ENCODE assay signal across 8 mouse cellular contexts in the genomic region with DNA sequence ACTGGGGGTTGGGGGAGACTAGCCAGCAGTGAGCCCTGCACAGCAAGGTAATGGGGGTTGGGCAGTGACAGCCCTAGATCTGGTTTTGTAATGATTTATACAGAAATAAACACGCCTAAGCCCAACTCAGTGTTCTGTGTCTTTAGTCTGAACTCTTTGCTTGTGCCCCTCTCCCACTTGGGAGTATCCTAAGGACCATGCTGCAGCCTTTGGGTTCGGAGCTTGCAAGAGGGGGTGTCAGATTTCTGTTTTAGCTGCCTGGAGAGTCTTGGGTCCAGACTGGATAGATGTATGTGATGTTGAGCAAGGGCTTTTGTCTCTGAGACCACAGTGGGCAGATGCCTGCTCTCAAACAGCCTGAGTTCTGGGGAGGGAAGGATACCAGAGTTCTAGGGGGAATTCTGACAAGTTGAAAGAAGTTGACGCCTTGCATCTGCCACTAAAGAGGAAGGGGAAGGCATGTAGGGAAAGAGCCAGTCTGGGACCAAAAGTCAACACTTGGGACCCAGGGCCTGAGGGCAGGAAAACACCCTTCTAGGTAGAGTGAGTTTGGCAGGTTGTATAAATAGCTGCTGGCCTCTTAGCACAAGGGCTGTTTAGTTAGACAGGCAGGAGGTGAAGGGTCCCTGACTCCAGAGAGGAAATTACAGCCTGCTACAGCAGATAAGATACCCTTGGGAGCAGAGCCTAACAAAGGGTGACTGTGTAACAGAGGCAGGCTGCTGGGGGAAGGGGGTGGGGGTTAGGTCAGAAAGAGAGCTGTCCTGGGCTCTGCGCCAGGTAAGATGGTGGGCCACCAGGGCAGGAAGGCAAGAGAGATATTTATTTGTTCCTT. TPM values are rescaled to one million over a fixed set of nuclear protein-coding genes. Genes with fewer than 3 reads are reported as not detected.
A peak's percentile ranks its signal among the peaks of the same experiment; 100 is the strongest.
DNase-seq lines count a peak whose midpoint lies in the region; ATAC-seq lines count a peak whose summit lies in the region.

No protein-coding gene starts in this region.

- H3K27me3 ChIP-seq in midbrain, embryonic 12.5 days, result no peaks in the 10 kb centered on the region
- no peaks in the 10 kb centered on the region for H3K27me3 ChIP-seq in midbrain, embryonic 16.5 days (ENCODE audit: control insufficient read depth, insufficient read depth, low read depth, low read length)
- H3K27me3 ChIP-seq in heart, embryonic 11.5 days (ENCODE audit: control insufficient read depth, insufficient read depth, low read length), result no peaks in the 10 kb centered on the region
- H3K27me3 ChIP-seq in kidney, embryonic 14.5 days (ENCODE audit: control insufficient read depth, insufficient read depth, low read length), result no peaks in the 10 kb centered on the region

- peak overlapping the region; percentile 11; the same call in 1 of the 2 replicates for H3K27ac ChIP-seq in midbrain, embryonic 12.5 days (replicated peaks)
- H3K27ac ChIP-seq in midbrain, embryonic 16.5 days (ENCODE audit: low read length), result no peak overlapping the region; the same call in 1 of the 2 replicates
- peak overlapping the region; percentile 96 for H3K27ac ChIP-seq in heart, embryonic 11.5 days (ENCODE audit: low read depth, low read length)
- H3K27ac ChIP-seq in kidney, embryonic 14.5 days (ENCODE audit: low read depth, low read length), result peak overlapping the region; percentile 94

- H3K4me1 ChIP-seq in midbrain, embryonic 12.5 days, result peaks cover 42% of the 10 kb centered on the region
- H3K4me1 ChIP-seq in midbrain, embryonic 16.5 days (ENCODE audit: control insufficient read depth, insufficient read depth, low read length), result peaks cover 15% of the 10 kb centered on the region
- H3K4me1 ChIP-seq in heart, embryonic 11.5 days (ENCODE audit: control insufficient read depth, insufficient read depth, low read length), result peaks cover 54% of the 10 kb centered on the region
- peaks cover 49% of the 10 kb centered on the region for H3K4me1 ChIP-seq in kidney, embryonic 14.5 days (ENCODE audit: control insufficient read depth, insufficient read depth, low read length)

- peak; percentile 55 for DNase-seq in lung, postnatal 25 days (ENCODE audit: low spot score)
- DNase-seq in thymus, adult 18-20 months, result no peak
- no peak for DNase-seq in thymus, postnatal 4 days

- 44% methylated on average over 4 of the region's 4 CpGs for WGBS in midbrain, embryonic 12.5 days
- WGBS in midbrain, embryonic 16.5 days, result 43% methylated on average over 4 of the region's 4 CpGs
- 8% methylated on average over 4 of the region's 4 CpGs for WGBS in heart, embryonic 11.5 days (ENCODE audit: insufficient replicate concordance)
- WGBS in kidney, embryonic 14.5 days, result 6% methylated on average over 4 of the region's 4 CpGs

- H3K36me3 ChIP-seq in midbrain, embryonic 12.5 days, result no peaks in the 10 kb centered on the region
- peaks cover 2% of the 10 kb centered on the region; the same call in 1 of the 2 replicates for H3K36me3 ChIP-seq in midbrain, embryonic 16.5 days (ENCODE audit: control insufficient read depth, insufficient read depth, low read length)
- peaks cover 10% of the 10 kb centered on the region for H3K36me3 ChIP-seq in heart, embryonic 11.5 days (ENCODE audit: control insufficient read depth, insufficient read depth, low read length)
- peaks cover 10% of the 10 kb centered on the region; the same call in 1 of the 2 replicates for H3K36me3 ChIP-seq in kidney, embryonic 14.5 days (ENCODE audit: control insufficient read depth, insufficient read depth, low read length)

- H3K4me3 ChIP-seq in midbrain, embryonic 12.5 days, result no peak overlapping the region
- no peak overlapping the region for H3K4me3 ChIP-seq in midbrain, embryonic 16.5 days (ENCODE audit: low read depth, low read length)
- H3K4me3 ChIP-seq in heart, embryonic 11.5 days (ENCODE audit: low read depth, low read length), result no peak overlapping the region
- no peak overlapping the region for H3K4me3 ChIP-seq in kidney, embryonic 14.5 days (ENCODE audit: low read length)

- ATAC-seq in midbrain, embryonic 12.5 days (ENCODE audit: low FRiP score, low read depth), result no peak
- ATAC-seq in midbrain, embryonic 16.5 days, result no peak
- peak; percentile 71 for ATAC-seq in heart, embryonic 11.5 days (replicated peaks; ENCODE audit: insufficient number of reproducible peaks, low FRiP score, low TSS enrichment)
- peak; percentile 67 for ATAC-seq in kidney, embryonic 14.5 days (ENCODE audit: low FRiP score, low TSS enrichment)
- no peak for ATAC-seq in inflammation-experienced regulatory T-cells, adult 6 months

- H3K9me3 ChIP-seq in midbrain, embryonic 12.5 days, result no peaks in the 10 kb centered on the region
- H3K9me3 ChIP-seq in midbrain, embryonic 16.5 days (replicated peaks; ENCODE audit: control insufficient read depth, low read length, poor library complexity, severe bottlenecking), result 0 out of 2 replicates have a peak, but pooled peaks cover 3% of the 10 kb centered on the region
- H3K9me3 ChIP-seq in heart, embryonic 11.5 days (replicated peaks; ENCODE audit: control insufficient read depth, low read length), result no peaks in the 10 kb centered on the region
- peaks cover 3% of the 10 kb centered on the region; the same call in 1 of the 2 replicates for H3K9me3 ChIP-seq in kidney, embryonic 14.5 days (ENCODE audit: control insufficient read depth, low read length)

- no peak overlapping the region for H3K9ac ChIP-seq in midbrain, embryonic 12.5 days (replicated peaks)
- H3K9ac ChIP-seq in midbrain, embryonic 16.5 days (ENCODE audit: low read depth, low read length), result no peak overlapping the region
- peak overlapping the region; percentile 52; the same call in 1 of the 2 replicates for H3K9ac ChIP-seq in heart, embryonic 11.5 days (ENCODE audit: low read depth, low read length)
- H3K9ac ChIP-seq in kidney, embryonic 14.5 days (ENCODE audit: low read depth, low read length), result no peak overlapping the region; the same call in 1 of the 2 replicates

- no peak overlapping the region for H3K4me2 ChIP-seq in midbrain, embryonic 12.5 days (replicated peaks)
- H3K4me2 ChIP-seq in midbrain, embryonic 16.5 days (ENCODE audit: low read length), result no peak overlapping the region
- peak overlapping the region; percentile 46 for H3K4me2 ChIP-seq in heart, embryonic 11.5 days
- no peak overlapping the region; the same call in 1 of the 2 replicates for H3K4me2 ChIP-seq in kidney, embryonic 14.5 days (replicated peaks; ENCODE audit: low read depth, low read length)

RNA-seq across cellular contexts. Expression of gene Ak1, which starts 0.7 kb away (rescaled TPM):
- polyA plus RNA-seq in midbrain, embryonic 12.5 days (2016; fragmentation: Nextera tagmentation; extraction: Ambion mirVana), result 31.6 and 34.7 TPM in 2 replicates
- polyA plus RNA-seq in midbrain, embryonic 16.5 days (2015; fragmentation: Nextera tagmentation; extraction: Ambion mirVana), result 107 and 108 TPM in 2 replicates
- polyA plus RNA-seq in heart, embryonic 11.5 days (2014; fragmentation: Nextera tagmentation; extraction: Ambion mirVana), result 212 and 221 TPM in 2 replicates
- 22.1 and 25.5 TPM in 2 replicates for polyA plus RNA-seq in kidney, embryonic 14.5 days (2014; fragmentation: Nextera tagmentation; extraction: Ambion mirVana)
- polyA plus RNA-seq in inflammation-experienced regulatory T-cells, adult 6 months (2017; shearing (Covaris generic)), result under 1 TPM in 1 of 3 experiments, not detected in 2; 0.52 TPM

RNA-seq across cellular contexts. Expression of gene St6galnac6, which starts 21.4 kb away (rescaled TPM):
- 10.6 and 11.2 TPM in 2 replicates for polyA plus RNA-seq in midbrain, embryonic 12.5 days (2016; fragmentation: Nextera tagmentation; extraction: Ambion mirVana)
- 26.5 and 36.4 TPM in 2 replicates for polyA plus RNA-seq in midbrain, embryonic 16.5 days (2015; fragmentation: Nextera tagmentation; extraction: Ambion mirVana)
- 8.3 and 9.3 TPM in 2 replicates for polyA plus RNA-seq in heart, embryonic 11.5 days (2014; fragmentation: Nextera tagmentation; extraction: Ambion mirVana)
- polyA plus RNA-seq in kidney, embryonic 14.5 days (2014; fragmentation: Nextera tagmentation; extraction: Ambion mirVana), result 7.0 and 8.7 TPM in 2 replicates
- polyA plus RNA-seq in inflammation-experienced regulatory T-cells, adult 6 months (2017; shearing (Covaris generic)), result 1 to 10 TPM; 3.4 to 5.1 (median 4.3) TPM

RNA-seq across cellular contexts. Expression of gene Eng, which starts 25.5 kb away (rescaled TPM):
- polyA plus RNA-seq in midbrain, embryonic 12.5 days (2016; fragmentation: Nextera tagmentation; extraction: Ambion mirVana), result 27.7 and 29.5 TPM in 2 replicates
- 27.2 and 30.3 TPM in 2 replicates for polyA plus RNA-seq in midbrain, embryonic 16.5 days (2015; fragmentation: Nextera tagmentation; extraction: Ambion mirVana)
- polyA plus RNA-seq in heart, embryonic 11.5 days (2014; fragmentation: Nextera tagmentation; extraction: Ambion mirVana), result 113 and 127 TPM in 2 replicates
- 34.1 and 55.9 TPM in 2 replicates for polyA plus RNA-seq in kidney, embryonic 14.5 days (2014; fragmentation: Nextera tagmentation; extraction: Ambion mirVana)
- polyA plus RNA-seq in inflammation-experienced regulatory T-cells, adult 6 months (2017; shearing (Covaris generic)), result not detected

RNA-seq across cellular contexts. Expression of gene St6galnac4, which starts 34.0 kb away (rescaled TPM):
- 16.1 and 17.9 TPM in 2 replicates for polyA plus RNA-seq in midbrain, embryonic 12.5 days (2016; fragmentation: Nextera tagmentation; extraction: Ambion mirVana)
- 33.4 and 39.0 TPM in 2 replicates for polyA plus RNA-seq in midbrain, embryonic 16.5 days (2015; fragmentation: Nextera tagmentation; extraction: Ambion mirVana)
- 32.9 and 40.9 TPM in 2 replicates for polyA plus RNA-seq in heart, embryonic 11.5 days (2014; fragmentation: Nextera tagmentation; extraction: Ambion mirVana)
- polyA plus RNA-seq in kidney, embryonic 14.5 days (2014; fragmentation: Nextera tagmentation; extraction: Ambion mirVana), result 15.6 and 20.0 TPM in 2 replicates
- polyA plus RNA-seq in inflammation-experienced regulatory T-cells, adult 6 months (2017; shearing (Covaris generic)), result 10 to 100 TPM; 31.5 to 42.6 (median 33.5) TPM

RNA-seq across cellular contexts. Expression of gene 9430097D07Rik, which starts 45.4 kb away (rescaled TPM):
- 0.16 and 0.56 TPM in 2 replicates for polyA plus RNA-seq in midbrain, embryonic 12.5 days (2016; fragmentation: Nextera tagmentation; extraction: Ambion mirVana)
- polyA plus RNA-seq in midbrain, embryonic 16.5 days (2015; fragmentation: Nextera tagmentation; extraction: Ambion mirVana), result 0.52 and 1.1 TPM in 2 replicates
- polyA plus RNA-seq in heart, embryonic 11.5 days (2014; fragmentation: Nextera tagmentation; extraction: Ambion mirVana), result 0.17 TPM in 1 of 2 replicates, not detected in the other
- polyA plus RNA-seq in kidney, embryonic 14.5 days (2014; fragmentation: Nextera tagmentation; extraction: Ambion mirVana), result 0.14 TPM in 1 of 2 replicates, not detected in the other
- under 1 TPM in 1 of 3 experiments, not detected in 2; 0.31 TPM for polyA plus RNA-seq in inflammation-experienced regulatory T-cells, adult 6 months (2017; shearing (Covaris generic))

Comparison
In these comparisons a context has a peak if more than half of its experiments do, and no peak if none do; other contexts are left out.
1. ATAC-seq: peak in heart, embryonic 11.5 days (single experiment) and kidney, embryonic 14.5 days (single experiment); none in midbrain, embryonic 12.5 days (single experiment), midbrain, embryonic 16.5 days (single experiment) and inflammation-experienced regulatory T-cells, adult 6 months (single experiment).
2. RNA of gene Ak1, which starts 0.7 kb away (polyA plus RNA-seq): 212 to 221 TPM in heart, embryonic 11.5 days, 107 to 108 TPM in midbrain, embryonic 16.5 days, 31.6 to 34.7 TPM in midbrain, embryonic 12.5 days and 22.1 to 25.5 TPM in kidney, embryonic 14.5 days; 0.52 TPM in inflammation-experienced regulatory T-cells, adult 6 months; every median in the first group is over 10 times any median in the second.
3. RNA of gene Eng, which starts 25.5 kb away (polyA plus RNA-seq): 113 to 127 TPM in heart, embryonic 11.5 days, 34.1 to 55.9 TPM in kidney, embryonic 14.5 days, 27.7 to 29.5 TPM in midbrain, embryonic 12.5 days and 27.2 to 30.3 TPM in midbrain, embryonic 16.5 days; not detected in inflammation-experienced regulatory T-cells, adult 6 months; every median in the first group is over 10 times any median in the second.